Mouse (Mus musculus): ENCODE measurements at regions not wholly inside any gene's neighbourhood (a gene's known extent, or its start where the extent isn't known, plus 50 kb on each side); places are given as distances from the start of the nearest gene placed in this dataset.

DNA sequence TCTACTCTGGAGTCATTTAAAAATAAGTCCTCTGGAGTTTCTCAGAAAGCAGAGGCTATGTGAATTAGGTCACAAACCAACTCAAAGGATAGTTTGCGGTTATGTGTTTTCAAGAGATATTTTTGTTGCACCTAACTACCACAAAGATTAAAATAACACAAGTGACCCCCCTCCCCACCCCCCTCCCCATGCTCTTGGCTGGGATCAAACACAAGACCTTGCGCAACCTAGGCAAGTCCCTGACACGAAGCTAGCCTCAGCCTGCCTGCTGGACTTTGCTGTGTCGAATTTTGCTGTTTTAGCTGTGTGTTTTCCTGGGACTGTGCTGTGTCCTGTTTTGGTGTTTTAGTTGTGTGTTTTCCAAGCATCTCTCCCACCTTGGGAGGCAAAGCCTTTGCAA lies 94.0 kb upstream of the Ubr2 start:
- Histone ChIP-seq H3K4me2 (ENCODE audit: insufficient read depth, low read depth, poor library complexity, severe bottlenecking) (no peak overlapping the region), H3K4me3 (replicated peaks in 1 of 3; ENCODE audit: low read depth in 2 of 3, low read length in 2 of 3, poor library complexity in 1 of 3) (no peak overlapping the region), H3K27me3 (replicated peaks) (no peaks in the 10 kb centered on the region), H3K36me3 (replicated peaks in 1 of 2; ENCODE audit: control insufficient read depth in 1 of 2, insufficient read depth in 1 of 2, low read length in 1 of 2) (no peaks in the 10 kb centered on the region), H3K27ac (ENCODE audit: insufficient read depth, low read depth) (no peak overlapping the region), H3K4me1 (ENCODE audit: control insufficient read depth in 1 of 2, insufficient read depth in 2 of 2) (no peaks in the 10 kb centered on the region), H3K9me3 (replicated peaks; ENCODE audit: low read length) (peaks cover 2% of the 10 kb centered on the region), H3K79me2 (replicated peaks; ENCODE audit: control insufficient read depth, extremely low read depth, insufficient read depth, poor library complexity, severe bottlenecking) (no peaks in the 10 kb centered on the region), H3K9ac (ENCODE audit: insufficient read depth, low read depth) (no peak overlapping the region)
- in situ Hi-C loops (cut with MboI; ENCODE audit: low pct_ligation_motif_present, low pct_unique_long_range_greater_than_20kb, low sequenced_read_pairs) (no loop called here), dilution Hi-C loops (cut with MboI; ENCODE audit: extremely low pct_ligation_motif_present, extremely low pct_unique_long_range_greater_than_20kb, low sequenced_read_pairs) (no loop called here)
- no peak for DNase-seq (ENCODE audit: extremely low read depth)
- no peak for TF ChIP-seq MEF2A (IDR thresholded peaks at IDR 0.05; ENCODE audit: borderline replicate concordance, low read depth, low read length)
- TF ChIP-seq MAX (IDR thresholded peaks at IDR 0.05; ENCODE audit: low read length), result no peak
- no peak for TF ChIP-seq NELFE (IDR thresholded peaks at IDR 0.05; ENCODE audit: low read depth, low read length)
- no peak for TF ChIP-seq UBTF (IDR thresholded peaks at IDR 0.05; ENCODE audit: low read depth, low read length)
- no peak for TF ChIP-seq SIN3A (IDR thresholded peaks at IDR 0.05; ENCODE audit: low read length)
- no peak for TF ChIP-seq HCFC1 (IDR thresholded peaks at IDR 0.05; ENCODE audit: low read depth, low read length)
- TF ChIP-seq GABPA (IDR thresholded peaks at IDR 0.05; ENCODE audit: insufficient replicate concordance, low read depth, low read length), result no peak
- no peak for TF ChIP-seq ZMIZ1 (IDR thresholded peaks at IDR 0.05; ENCODE audit: low read depth, low read length)
- TF ChIP-seq NRF1 (IDR thresholded peaks at IDR 0.05; ENCODE audit: low read depth, low read length), result no peak
- no peak for TF ChIP-seq ETS1 (conservative IDR thresholded peaks at IDR 0.05; ENCODE audit: low read depth, low read length)
- no peak for TF ChIP-seq RCOR1 (conservative IDR thresholded peaks at IDR 0.05; ENCODE audit: low read depth, low read length)
- TF ChIP-seq KAT2A (IDR thresholded peaks at IDR 0.05; ENCODE audit: insufficient replicate concordance, low read length), result no peak
- no peak for TF ChIP-seq CTCF (conservative IDR thresholded peaks at IDR 0.05 in 1 of 2, IDR thresholded peaks at IDR 0.05 in 1 of 2; ENCODE audit: low read depth in 2 of 2, low read length in 2 of 2)

DNA sequence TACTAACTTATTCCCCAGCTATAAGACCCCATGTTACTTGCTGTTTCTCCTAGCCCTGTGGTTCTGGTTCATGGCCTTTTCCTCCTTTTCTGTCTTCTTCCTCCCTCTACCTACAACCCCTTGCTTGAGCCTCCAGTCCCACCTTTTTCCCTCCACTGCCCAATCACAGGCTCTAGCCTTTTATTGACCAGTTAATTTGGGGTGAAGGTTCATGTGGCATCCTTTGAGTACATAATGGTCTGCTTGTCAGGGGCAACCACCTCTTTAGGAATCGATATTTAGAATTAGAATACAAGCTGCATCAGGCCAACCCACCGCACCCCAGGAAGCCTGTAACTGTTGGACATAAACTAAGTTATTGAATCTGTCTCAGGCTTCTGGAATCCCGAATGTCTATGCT lies 84.8 kb upstream of the Ubr2 start:
- H3K9me3 ChIP-seq (replicated peaks; ENCODE audit: low read length), result peaks cover 4% of the 10 kb centered on the region
- no peaks in the 10 kb centered on the region for H3K36me3 ChIP-seq (replicated peaks in 1 of 2; ENCODE audit: control insufficient read depth in 1 of 2, insufficient read depth in 1 of 2, low read length in 1 of 2)
- no peak overlapping the region for H3K9ac ChIP-seq (ENCODE audit: insufficient read depth, low read depth)
- H3K4me1 ChIP-seq (ENCODE audit: control insufficient read depth in 1 of 2, insufficient read depth in 2 of 2), result peaks cover 0 to 12% of the 10 kb centered on the region in 2 experiments; a peak in 2 of 4 replicates
- no peak overlapping the region for H3K4me3 ChIP-seq (replicated peaks in 1 of 3; ENCODE audit: low read depth in 2 of 3, low read length in 2 of 3, poor library complexity in 1 of 3)
- TF ChIP-seq NRF1 (IDR thresholded peaks at IDR 0.05; ENCODE audit: low read depth, low read length) (no peak), CHD2 (IDR thresholded peaks at IDR 0.05; ENCODE audit: low read length) (no peak), MAX (IDR thresholded peaks at IDR 0.05; ENCODE audit: low read length) (no peak), CTCF (conservative IDR thresholded peaks at IDR 0.05 in 1 of 2, IDR thresholded peaks at IDR 0.05 in 1 of 2; ENCODE audit: low read depth in 2 of 2, low read length in 2 of 2) (no peak), JUND (conservative IDR thresholded peaks at IDR 0.05; ENCODE audit: low read depth, low read length) (no peak), TBP (conservative IDR thresholded peaks at IDR 0.05; ENCODE audit: low read depth, low read length) (no peak), ZC3H11A (IDR thresholded peaks at IDR 0.05; ENCODE audit: low read depth, low read length) (no peak), ZNF384 (IDR thresholded peaks at IDR 0.05; ENCODE audit: low read depth, low read length) (no peak), POLR2A (IDR thresholded peaks at IDR 0.05; ENCODE audit: low read depth, low read length) (no peak), MAFK (IDR thresholded peaks at IDR 0.05; ENCODE audit: insufficient replicate concordance, low read length) (no peak), PAX5 (IDR thresholded peaks at IDR 0.05; ENCODE audit: low read length) (no peak), MAZ (IDR thresholded peaks at IDR 0.05; ENCODE audit: low read depth, low read length) (no peak), GABPA (IDR thresholded peaks at IDR 0.05; ENCODE audit: insufficient replicate concordance, low read depth, low read length) (no peak), EP300 (IDR thresholded peaks at IDR 0.05; ENCODE audit: low read length) (no peak), JUN (IDR thresholded peaks at IDR 0.05; ENCODE audit: insufficient read depth, low read depth, low read length) (no peak), SMC3 (IDR thresholded peaks at IDR 0.05; ENCODE audit: low read depth, low read length) (no peak), ZMIZ1 (IDR thresholded peaks at IDR 0.05; ENCODE audit: low read depth, low read length) (no peak), HCFC1 (IDR thresholded peaks at IDR 0.05; ENCODE audit: low read depth, low read length) (no peak)
- no peaks in the 10 kb centered on the region for H3K27me3 ChIP-seq (replicated peaks)
- in situ Hi-C loops (cut with MboI; ENCODE audit: low pct_ligation_motif_present, low pct_unique_long_range_greater_than_20kb, low sequenced_read_pairs), result no loop called here
- dilution Hi-C loops (cut with MboI; ENCODE audit: extremely low pct_ligation_motif_present, extremely low pct_unique_long_range_greater_than_20kb, low sequenced_read_pairs), result no loop called here
- no peak overlapping the region for H3K4me2 ChIP-seq (ENCODE audit: insufficient read depth, low read depth, poor library complexity, severe bottlenecking)
- no peak for DNase-seq (ENCODE audit: extremely low read depth)
- H3K79me2 ChIP-seq (replicated peaks; ENCODE audit: control insufficient read depth, extremely low read depth, insufficient read depth, poor library complexity, severe bottlenecking), result no peaks in the 10 kb centered on the region
- H3K27ac ChIP-seq (ENCODE audit: insufficient read depth, low read depth), result no peak overlapping the region

Data from CH12.LX (cell line).